Mouse (Mus musculus) CH12.LX (cell line): ENCODE measurements at regions not wholly inside any gene's neighbourhood (a gene's known extent, or its start where the extent isn't known, plus 50 kb on each side); places are given as distances from the start of the nearest gene placed in this dataset.

ENCODE experiments used
- DNase-seq: peaks from one replicate; pipeline ENCODE4 v3.0.0-alpha.2; 2013; ENCODE audit errors: extremely low read depth
- H3K27ac ChIP-seq: 2 replicates; pipeline ENCODE4 v1.5.1; 2012; ENCODE audit warnings: low read depth, mild to moderate bottlenecking, control low read depth, moderate library complexity; ENCODE audit not compliant: insufficient read depth
- H3K27me3 ChIP-seq: replicated peaks from 2 replicates; pipeline ENCODE3; 2012; ENCODE audit warnings: inconsistent platforms
- H3K36me3 ChIP-seq, 2 experiments: replicated peaks in 1 of 2; 2 replicates each; pipeline versions ENCODE3 to v1.6.1; 2012; ENCODE audit warnings: inconsistent platforms in 1 of 2, low read length in 1 of 2, mild to moderate bottlenecking in 1 of 2, mixed read lengths in 1 of 2, moderate library complexity in 1 of 2; ENCODE audit not compliant: control insufficient read depth in 1 of 2, insufficient read depth in 1 of 2
- H3K4me1 ChIP-seq, 2 experiments: 2 replicates each; pipeline ENCODE4 v1.6.1; 2012; ENCODE audit warnings: inconsistent platforms in 1 of 2, moderate library complexity in 1 of 2; ENCODE audit not compliant: insufficient read depth in 2 of 2, control insufficient read depth in 1 of 2
- H3K4me2 ChIP-seq: 2 replicates; pipeline ENCODE4 v1.6.1; 2012; ENCODE audit warnings: low read depth, mild to moderate bottlenecking, control low read depth; ENCODE audit not compliant: poor library complexity, insufficient read depth, severe bottlenecking
- H3K4me3 ChIP-seq, 3 experiments: fragments of 150-350 bp in 1 of 3; sonication (generic) in 1 of 3; replicated peaks in 1 of 3; 2 replicates each; pipeline versions ENCODE3 to v1.5.1; 2011 to 2012; ENCODE audit warnings: low read depth in 2 of 3, low read length in 2 of 3, mild to moderate bottlenecking in 2 of 3, moderate library complexity in 2 of 3, control low read depth in 1 of 3, improper control_type of control experiment in 1 of 3, inconsistent platforms in 1 of 3, mixed read lengths in 1 of 3; ENCODE audit not compliant: poor library complexity in 1 of 3
- H3K79me2 ChIP-seq: replicated peaks from 2 replicates; pipeline ENCODE4 v1.6.1; 2012; ENCODE audit warnings: mild to moderate bottlenecking, moderate library complexity; ENCODE audit not compliant: control insufficient read depth, poor library complexity, insufficient read depth, severe bottlenecking; ENCODE audit errors: extremely low read depth
- H3K9ac ChIP-seq: 2 replicates; pipeline ENCODE4 v1.6.1; 2012; ENCODE audit warnings: low read depth, mild to moderate bottlenecking, control low read depth, moderate library complexity; ENCODE audit not compliant: insufficient read depth
- H3K9me3 ChIP-seq: replicated peaks from 2 replicates; pipeline ENCODE3; 2012; ENCODE audit warnings: low read length, inconsistent platforms, mixed read lengths
- BHLHE40 ChIP-seq: IDR thresholded peaks from 2 replicates; pipeline ENCODE4 v1.6.1; 2011; ENCODE audit warnings: mild to moderate bottlenecking, low read depth, low read length, improper control_type of control experiment
- CHD2 ChIP-seq: IDR thresholded peaks from 2 replicates; pipeline ENCODE4 v1.6.1; 2011; ENCODE audit warnings: low read length, improper control_type of control experiment
- E2F4 ChIP-seq: IDR thresholded peaks from 2 replicates; pipeline ENCODE4 v1.6.1; 2011; ENCODE audit warnings: low read depth, low read length, improper control_type of control experiment; ENCODE audit not compliant: insufficient replicate concordance
- EP300 ChIP-seq: IDR thresholded peaks from 2 replicates; pipeline ENCODE4 v1.6.1; 2011; ENCODE audit warnings: low read length, improper control_type of control experiment
- HCFC1 ChIP-seq: IDR thresholded peaks from 2 replicates; pipeline ENCODE4 v1.6.1; 2012; ENCODE audit warnings: low read depth, mild to moderate bottlenecking, inconsistent platforms, low read length, improper control_type of control experiment
- IRF4 ChIP-seq: IDR thresholded peaks from 2 replicates; pipeline ENCODE4 v1.6.1; 2014; ENCODE audit warnings: low read depth, mild to moderate bottlenecking, inconsistent platforms, low read length, improper control_type of control experiment
- JUN ChIP-seq: IDR thresholded peaks from 2 replicates; pipeline ENCODE4 v1.6.1; 2011; ENCODE audit warnings: low read depth, mild to moderate bottlenecking, low read length, improper control_type of control experiment, moderate library complexity; ENCODE audit not compliant: insufficient read depth
- MAFK ChIP-seq: IDR thresholded peaks from 2 replicates; pipeline ENCODE4 v1.6.1; 2011; ENCODE audit warnings: low read length, improper control_type of control experiment; ENCODE audit not compliant: insufficient replicate concordance
- MAZ ChIP-seq: IDR thresholded peaks from 2 replicates; pipeline ENCODE4 v1.6.1; 2012; ENCODE audit warnings: low read depth, mild to moderate bottlenecking, inconsistent platforms, low read length, improper control_type of control experiment, moderate library complexity
- MEF2A ChIP-seq: IDR thresholded peaks from 2 replicates; pipeline ENCODE4 v1.6.1; 2014; ENCODE audit warnings: low read depth, mild to moderate bottlenecking, inconsistent platforms, low read length, improper control_type of control experiment, borderline replicate concordance
- MYC ChIP-seq: IDR thresholded peaks from 2 replicates; pipeline ENCODE4 v1.6.1; 2011; ENCODE audit warnings: low read depth, mild to moderate bottlenecking, improper control_type of control experiment, low read length
- PAX5 ChIP-seq: IDR thresholded peaks from 2 replicates; pipeline ENCODE4 v1.6.1; 2012; ENCODE audit warnings: low read length, inconsistent platforms, mixed read lengths
- POLR2AphosphoS2 ChIP-seq: IDR thresholded peaks from 2 replicates; pipeline ENCODE4 v1.6.1; 2011; ENCODE audit warnings: low read depth, low read length, improper control_type of control experiment
- RAD21 ChIP-seq: IDR thresholded peaks from 2 replicates; pipeline ENCODE4 v1.6.1; 2011; ENCODE audit warnings: low read depth, mild to moderate bottlenecking, low read length, improper control_type of control experiment, moderate library complexity
- SIN3A ChIP-seq: IDR thresholded peaks from 2 replicates; pipeline ENCODE4 v1.6.1; 2012; ENCODE audit warnings: low read length, improper control_type of control experiment, inconsistent platforms
- SMC3 ChIP-seq: IDR thresholded peaks from 2 replicates; pipeline ENCODE4 v1.6.1; 2011; ENCODE audit warnings: low read depth, low read length, improper control_type of control experiment
- TCF12 ChIP-seq: IDR thresholded peaks from 2 replicates; pipeline ENCODE4 v1.6.1; 2014; ENCODE audit warnings: low read depth, mild to moderate bottlenecking, inconsistent platforms, low read length, improper control_type of control experiment
- USF1 ChIP-seq: IDR thresholded peaks from 2 replicates; pipeline ENCODE4 v1.6.1; 2014; ENCODE audit warnings: low read depth, mild to moderate bottlenecking, inconsistent platforms, low read length, improper control_type of control experiment
- ZKSCAN1 ChIP-seq: IDR thresholded peaks from 2 replicates; pipeline ENCODE4 v1.6.1; 2012; ENCODE audit warnings: low read depth, inconsistent platforms, low read length, improper control_type of control experiment, borderline replicate concordance
- dilution Hi-C: fragments of 300-500 bp; cut with MboI; formaldehyde crosslinking; loops from 2 replicates; pipeline ENCODE4 v1.14.3; 2020; ENCODE audit warnings: low sequenced_read_pairs; ENCODE audit not compliant: extremely low pct_unique_long_range_greater_than_20kb, extremely low pct_ligation_motif_present
- in situ Hi-C: fragments of 300-500 bp; cut with MboI; formaldehyde crosslinking; loops from 3 replicates; pipeline ENCODE4 v1.14.3; 2019; ENCODE audit warnings: low sequenced_read_pairs, low pct_ligation_motif_present, low pct_unique_long_range_greater_than_20kb, mixed read lengths

DNA sequence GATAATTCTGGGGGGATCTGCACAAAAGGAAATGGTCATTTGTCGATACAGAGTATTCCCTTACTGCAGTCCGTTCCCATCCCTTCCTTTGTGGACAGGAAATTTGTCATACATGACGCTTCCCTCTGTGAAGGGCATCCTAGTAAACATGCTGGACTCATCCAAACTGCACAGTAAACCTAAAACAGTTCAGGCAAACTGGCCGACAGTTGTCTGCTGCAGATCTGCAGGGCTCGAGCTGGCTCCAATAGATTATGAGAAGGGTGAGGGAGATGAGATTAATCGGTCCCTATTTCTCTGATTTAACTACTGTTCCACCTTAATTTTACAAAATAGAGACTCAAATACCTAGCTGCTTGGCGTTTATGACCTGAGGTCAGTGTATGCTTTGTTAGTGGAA, 76.3 kb upstream of the Oxgr1 start:
- dilution Hi-C loops (no loop called here), in situ Hi-C loops (no loop called here)
- Histone ChIP-seq H3K4me1 (no peaks in the 10 kb centered on the region), H3K36me3 (no peaks in the 10 kb centered on the region), H3K27me3 (no peaks in the 10 kb centered on the region), H3K27ac (no peak overlapping the region), H3K9ac (no peak overlapping the region), H3K79me2 (no peaks in the 10 kb centered on the region), H3K4me2 (no peak overlapping the region), H3K4me3 (no peak overlapping the region), H3K9me3 (no peaks in the 10 kb centered on the region)
- no peak for DNase-seq
- TF ChIP-seq TCF12 (no peak), SMC3 (no peak), MAFK (no peak), RAD21 (no peak), JUN (no peak), SIN3A (no peak)

DNA sequence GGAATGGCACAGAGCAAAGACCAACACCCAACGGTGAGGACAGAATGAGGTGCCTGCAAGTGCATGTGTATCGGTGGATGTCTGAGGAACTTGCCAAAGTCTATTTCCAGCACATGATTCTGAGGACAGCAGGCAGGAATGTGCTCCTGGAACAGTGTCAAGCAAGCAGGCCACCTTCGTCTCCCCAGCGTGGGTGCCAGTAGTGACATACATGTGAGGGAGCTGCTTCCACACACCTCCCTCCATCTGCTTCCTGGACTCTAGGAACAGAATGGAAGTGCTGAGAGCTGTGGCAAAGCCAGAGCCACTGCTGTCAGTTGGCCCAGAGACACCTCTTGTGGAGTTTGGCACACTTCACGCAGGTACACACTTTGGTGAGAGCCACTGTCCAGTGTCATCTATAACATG, 76.9 kb upstream of the Oxgr1 start:
- H3K27ac ChIP-seq = no peak overlapping the region
- H3K79me2 ChIP-seq = no peaks in the 10 kb centered on the region
- no peaks in the 10 kb centered on the region for H3K9me3 ChIP-seq
- H3K4me2 ChIP-seq = no peak overlapping the region
- no peak for TF ChIP-seq MEF2A
- TF ChIP-seq POLR2AphosphoS2 = no peak
- TF ChIP-seq EP300 = no peak
- TF ChIP-seq USF1 = no peak
- no peak for TF ChIP-seq HCFC1
- no peak for TF ChIP-seq SMC3
- TF ChIP-seq IRF4 = no peak
- TF ChIP-seq E2F4 = no peak
- TF ChIP-seq MAZ = no peak
- no peak for TF ChIP-seq MYC
- TF ChIP-seq CHD2 = no peak
- TF ChIP-seq BHLHE40 = no peak
- TF ChIP-seq SIN3A = no peak
- no peak for TF ChIP-seq MAFK
- TF ChIP-seq ZKSCAN1 = no peak
- no peak for TF ChIP-seq PAX5
- no peak overlapping the region for H3K9ac ChIP-seq
- in situ Hi-C loops (no loop called here), dilution Hi-C loops (no loop called here)
- no peaks in the 10 kb centered on the region for H3K4me1 ChIP-seq
- no peaks in the 10 kb centered on the region for H3K27me3 ChIP-seq
- H3K4me3 ChIP-seq = no peak overlapping the region
- no peaks in the 10 kb centered on the region for H3K36me3 ChIP-seq
- DNase-seq = no peak
